Mouse (Mus musculus) heart, adult 2 months (tissue): ENCODE data around the gene Jsrp1. TPM values are rescaled to one million over a fixed set of nuclear protein-coding genes. Genes with fewer than 3 reads are reported as not detected.
"Not testable (repeated sequence)": the region's sequence is repeated elsewhere in the genome, so short reads cannot be mapped to it uniquely, and the experiment has no call there.

Source experiments
- DNase-seq, 2 experiments: peaks; one replicate each; pipeline ENCODE4 v3.0.0; 2021
- H3K27ac ChIP-seq: fragments of 200-600 bp; 2 replicates; pipeline ENCODE4 v1.8.1; 2022
- H3K27me3 ChIP-seq: fragments of 200-500 bp; 2 replicates; pipeline ENCODE4 v1.6.1; 2012; ENCODE audit warnings: mild to moderate bottlenecking, low read length, inconsistent platforms, mixed read lengths; ENCODE audit not compliant: control insufficient read depth, insufficient read depth
- H3K36me3 ChIP-seq: fragments of 200-500 bp; 2 replicates; pipeline ENCODE4 v1.6.1; 2012; ENCODE audit warnings: low read length, inconsistent platforms; ENCODE audit not compliant: control insufficient read depth, insufficient read depth
- H3K4me1 ChIP-seq: fragments of 200-500 bp; 2 replicates; pipeline ENCODE4 v1.6.1; 2011; ENCODE audit warnings: low read length; ENCODE audit not compliant: control insufficient read depth, insufficient read depth
- H3K4me3 ChIP-seq: fragments of 200-600 bp; 2 replicates; pipeline ENCODE4 v1.8.1; 2022
- H3K79me2 ChIP-seq: fragments of 200-500 bp; replicated peaks from 2 replicates; pipeline ENCODE4 v1.6.1; 2012; ENCODE audit warnings: mild to moderate bottlenecking, inconsistent platforms, low read length, moderate library complexity, mixed read lengths; ENCODE audit not compliant: control insufficient read depth, insufficient read depth
- H3K9ac ChIP-seq: fragments of 200-500 bp; 2 replicates; pipeline ENCODE4 v1.6.1; 2012; ENCODE audit warnings: low read depth, mild to moderate bottlenecking, control low read depth, inconsistent platforms, low read length, mixed read lengths
- CTCF ChIP-seq: fragments of 200-600 bp; IDR thresholded peaks from 2 replicates; pipeline ENCODE4 v1.8.1; 2022; ENCODE audit warnings: antibody characterized with exemption, mild to moderate bottlenecking, moderate library complexity
- EP300 ChIP-seq: fragments of 200-500 bp; IDR thresholded peaks from 2 replicates; pipeline ENCODE4 v1.6.1; 2011; ENCODE audit warnings: low read depth, low read length, control low read depth; ENCODE audit not compliant: insufficient read depth
- POLR2A ChIP-seq: fragments of 200-500 bp; IDR thresholded peaks from 2 replicates; pipeline ENCODE4 v1.6.1; 2011; ENCODE audit warnings: mild to moderate bottlenecking, low read depth, low read length, control low read depth; ENCODE audit not compliant: insufficient read depth
- WGBS: fragments of 180-500 bp; shearing (Covaris S2); methylation state at CpG from one replicate; pipeline ENCODE4 v1.1.7; 2018; 5-methylcytosine and 5-hydroxymethylcytosine counted together
- intact Hi-C: fragments of 180-260 bp; cut with DNase I; formaldehyde crosslinking; loops from one replicate; pipeline ENCODE4 v1.15.1; 2025
- polyA plus RNA-seq: library from polyadenylated mRNA; depleted of rRNA; stranded (reverse); fragments of >200 nt; gene quantifications from 2 replicates; pipeline ENCODE4 v1.2.3, GENCODE M21; 2012
- total RNA-seq, 2 experiments: library from RNA; stranded (reverse); gene quantifications; 2 replicates each; pipeline ENCODE4 v1.2.3; 2021

The Jsrp1 gene
- total and polyA plus RNA-seq, 3 experiments = 0.21 to 1.1 (median 0.25) TPM

- WGBS = 51% methylated on average over 6 of the region's 6 CpGs
- TF ChIP-seq POLR2A = no peak
- TF ChIP-seq CTCF = no peak
- TF ChIP-seq EP300 = no peak
Observed at GRCm38 (mm10) chr10:80818599-80819281, 5.4 kb upstream of the Jsrp1 start.

GRCm38 (mm10) chr10:80817955-80818354 is 4.7 kb upstream of the Jsrp1 start:
- H3K27ac ChIP-seq, H3K36me3 ChIP-seq, H3K79me2 ChIP-seq, H3K4me3 ChIP-seq, DNase-seq, H3K9ac ChIP-seq, H3K27me3 ChIP-seq, H3K4me1 ChIP-seq: not testable (repeated sequence)
- peak; percentile 52 for TF ChIP-seq CTCF
- 81% methylated on average over 7 of the region's 7 CpGs for WGBS
- intact Hi-C loops = loop anchor here (2.0 kb wide), 1 partner anchor 67 kb away; no protein-coding TSS in a partner anchor

More at GRCm38 (mm10) chr10:80818599-80819281, 5.4 kb upstream of the Jsrp1 start:
- Histone ChIP-seq H3K9ac (no peak overlapping the region), H3K27me3 (no peaks in the 10 kb centered on the region), H3K4me3 (no peak overlapping the region), H3K79me2 (no peaks in the 10 kb centered on the region), H3K36me3 (no peaks in the 10 kb centered on the region), H3K27ac (no peak overlapping the region), H3K4me1 (no peaks in the 10 kb centered on the region)
- intact Hi-C loops = loop anchor here (2.0 kb wide), 1 partner anchor 68 kb away; no protein-coding TSS in a partner anchor
- DNase-seq = no peak

GRCm38 (mm10) chr10:80817164-80817563 is 3.9 kb upstream of the Jsrp1 start:
- Histone ChIP-seq H3K36me3 (no peaks in the 10 kb centered on the region), H3K4me3 (no peak overlapping the region), H3K27ac (no peak overlapping the region), H3K79me2 (no peaks in the 10 kb centered on the region), H3K9ac (no peak overlapping the region), H3K4me1 (no peaks in the 10 kb centered on the region), H3K27me3 (no peaks in the 10 kb centered on the region)
- 62% methylated on average over 2 of the region's 2 CpGs for WGBS
- intact Hi-C loops = no loop called here
- DNase-seq = no peak
- TF ChIP-seq EP300 = no peak
- TF ChIP-seq CTCF = no peak
- no peak for TF ChIP-seq POLR2A

DNA sequence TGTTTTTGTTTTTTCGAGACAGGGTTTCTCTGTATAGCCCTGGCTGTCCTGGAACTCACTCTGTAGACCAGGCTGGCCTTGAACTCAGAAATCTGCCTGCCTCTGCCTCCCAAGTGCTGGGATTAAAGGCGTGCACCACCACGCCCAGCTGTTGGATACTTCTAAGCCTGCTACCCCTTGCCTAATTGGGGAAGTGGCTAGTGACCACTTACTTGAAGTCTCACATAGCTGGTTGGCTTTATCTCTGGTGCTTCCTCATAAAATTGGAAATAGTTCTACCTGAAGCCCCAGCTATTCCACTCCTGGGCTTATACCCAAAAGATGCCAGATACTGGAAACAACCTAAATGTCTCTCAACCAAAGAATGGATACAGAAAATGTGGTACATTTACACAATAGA is 3.0 kb upstream of the Jsrp1 start:
- H3K4me3 ChIP-seq, H3K36me3 ChIP-seq, H3K27ac ChIP-seq, H3K4me1 ChIP-seq, H3K79me2 ChIP-seq, H3K9ac ChIP-seq, DNase-seq, intact Hi-C loops, H3K27me3 ChIP-seq: not testable (repeated sequence)
- 78% methylated on average over 3 of the region's 3 CpGs for WGBS

- WGBS = 59% methylated on average over 7 of the region's 7 CpGs
- intact Hi-C loops = no loop called here
- H3K9ac ChIP-seq = no peak overlapping the region
- no peaks in the 10 kb centered on the region for H3K79me2 ChIP-seq
- no peak overlapping the region for H3K4me3 ChIP-seq
- H3K36me3 ChIP-seq = no peaks in the 10 kb centered on the region
- DNase-seq = no peak
- no peaks in the 10 kb centered on the region for H3K27me3 ChIP-seq
- no peak overlapping the region for H3K27ac ChIP-seq
- TF ChIP-seq EP300 (no peak), CTCF (peak; percentile 21; the same call in 1 of the 2 replicates)
- H3K4me1 ChIP-seq = no peaks in the 10 kb centered on the region
Observed at GRCm38 (mm10) chr10:80814800-80815199, 1.5 kb upstream of the Jsrp1 start.

DNA sequence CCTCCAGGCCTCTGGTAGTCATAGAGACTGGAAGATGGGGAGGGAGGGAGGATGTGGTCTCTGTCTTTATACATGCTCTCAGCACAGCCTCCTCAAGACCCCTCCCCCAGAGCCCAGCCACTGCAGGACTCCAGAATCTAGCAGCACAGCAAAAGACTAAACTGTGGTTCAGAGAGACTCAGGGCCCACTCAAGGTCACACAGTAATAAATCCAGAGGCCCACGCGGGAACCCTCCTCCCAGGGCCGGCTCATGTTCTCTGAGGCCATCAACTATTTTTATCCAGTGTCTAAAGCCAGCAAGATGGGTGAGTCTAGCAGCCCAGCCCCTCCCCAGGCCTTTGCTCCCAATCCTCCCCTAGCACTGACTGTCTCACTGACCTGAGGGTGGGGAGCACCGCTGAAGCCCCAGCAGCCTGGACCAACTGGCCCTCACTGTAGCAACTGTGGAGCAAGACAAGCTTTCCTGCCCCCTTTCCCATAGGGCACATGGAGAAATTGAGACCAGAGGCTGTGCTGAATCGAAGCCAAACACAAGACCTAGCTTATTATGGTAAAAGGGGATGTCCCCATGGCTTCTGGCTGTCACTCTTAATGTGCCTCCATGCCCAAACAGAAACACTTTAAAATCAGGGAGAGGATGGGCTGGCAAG is 782 bp downstream of the Jsrp1 start:
- intact Hi-C loops = no loop called here
- H3K79me2 ChIP-seq = no peaks in the 10 kb centered on the region
- TF ChIP-seq POLR2A (no peak), CTCF (no peak), EP300 (no peak)
- H3K27me3 ChIP-seq = no peaks in the 10 kb centered on the region
- DNase-seq = no peak
- no peak overlapping the region for H3K9ac ChIP-seq
- H3K36me3 ChIP-seq = no peaks in the 10 kb centered on the region
- peaks cover 2% of the 10 kb centered on the region for H3K4me1 ChIP-seq
- H3K4me3 ChIP-seq = no peak overlapping the region
- 30% methylated on average over 5 of the region's 5 CpGs for WGBS
- no peak overlapping the region for H3K27ac ChIP-seq
